Mouse (Mus musculus): ENCODE results near the gene Smad1. TPM values are rescaled to one million over a fixed set of nuclear protein-coding genes. Genes with fewer than 3 reads are reported as not detected.

Smad1 gene
- polyA plus RNA-seq, 1 experiment from 2014 or later, result 39.8 TPM

DNA sequence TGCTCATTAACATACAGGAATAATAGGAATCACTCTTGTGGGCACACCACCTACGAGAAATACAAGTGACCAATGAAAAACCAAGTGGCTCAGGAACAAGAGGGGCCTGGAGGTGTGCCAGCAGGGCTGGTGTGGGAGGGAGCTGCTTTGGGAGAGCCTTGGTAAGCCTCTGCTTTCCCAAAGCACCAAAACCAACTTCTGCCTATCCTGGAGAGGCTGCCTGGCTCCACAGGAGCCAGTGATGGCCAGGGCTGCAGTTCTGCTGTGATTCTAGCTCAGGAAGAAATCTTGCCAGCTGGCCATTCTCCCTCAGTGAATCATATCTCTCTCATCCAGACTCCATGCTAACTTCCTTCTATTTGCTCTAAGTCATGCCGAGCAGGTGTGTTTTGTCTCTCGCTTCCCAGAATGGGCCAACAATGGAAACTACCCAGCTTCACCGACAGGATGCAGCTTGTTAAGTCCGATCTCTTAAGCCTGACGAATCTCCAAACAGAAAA, 49.2 kb downstream of the Smad1 start:
- Histone ChIP-seq H3K4me1 (peaks cover 8% of the 10 kb centered on the region; the same call in 1 of the 2 replicates), H3K27ac (peak overlapping the region; percentile 68), H3K9ac (no peak overlapping the region), H3K36me3 (peaks cover 16% of the 10 kb centered on the region; the same call in 1 of the 2 replicates), H3K9me3 (no peaks in the 10 kb centered on the region), H3K27me3 (replicated peaks) (no peaks in the 10 kb centered on the region), H3K4me3 (replicated peaks) (no peak overlapping the region), H3K4me2 (peak overlapping the region; percentile 17; the same call in 1 of the 2 replicates)
- peak; percentile 81 for ATAC-seq (ENCODE audit: insufficient read depth, low FRiP score, low read depth)
- WGBS, result 28% methylated on average over 6 of the region's 6 CpGs

DNA sequence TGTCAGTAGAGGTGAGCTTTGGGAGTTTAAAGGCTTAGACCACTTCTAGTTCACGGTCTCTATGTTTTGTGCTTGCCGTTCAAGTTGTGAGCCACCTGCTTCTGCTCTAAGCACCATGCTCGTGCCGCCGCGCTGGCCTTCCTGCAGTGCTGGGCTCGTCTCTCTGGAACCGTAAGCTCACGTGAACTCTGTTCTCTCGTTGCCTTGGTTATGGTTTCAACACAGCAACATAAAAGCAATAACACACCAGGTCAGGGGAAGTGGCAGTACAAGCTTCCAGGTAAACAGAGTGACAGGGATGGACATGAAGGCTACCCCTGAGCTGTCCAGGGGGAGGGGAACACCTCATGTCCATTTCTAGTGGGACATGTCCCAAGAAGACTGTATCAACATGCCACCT, 52.9 kb downstream of the Smad1 start:
- no peak overlapping the region for H3K9ac ChIP-seq
- H3K27me3 ChIP-seq (replicated peaks), result no peaks in the 10 kb centered on the region
- 83% methylated on average over 10 of the region's 10 CpGs for WGBS
- no peak for ATAC-seq (ENCODE audit: insufficient read depth, low FRiP score, low read depth)
- H3K36me3 ChIP-seq, result peaks cover 23% of the 10 kb centered on the region
- H3K4me3 ChIP-seq (replicated peaks), result no peak overlapping the region
- peaks cover 8% of the 10 kb centered on the region; the same call in 1 of the 2 replicates for H3K4me1 ChIP-seq
- no peaks in the 10 kb centered on the region for H3K9me3 ChIP-seq
- H3K4me2 ChIP-seq, result no peak overlapping the region
- no peak overlapping the region for H3K27ac ChIP-seq

DNA sequence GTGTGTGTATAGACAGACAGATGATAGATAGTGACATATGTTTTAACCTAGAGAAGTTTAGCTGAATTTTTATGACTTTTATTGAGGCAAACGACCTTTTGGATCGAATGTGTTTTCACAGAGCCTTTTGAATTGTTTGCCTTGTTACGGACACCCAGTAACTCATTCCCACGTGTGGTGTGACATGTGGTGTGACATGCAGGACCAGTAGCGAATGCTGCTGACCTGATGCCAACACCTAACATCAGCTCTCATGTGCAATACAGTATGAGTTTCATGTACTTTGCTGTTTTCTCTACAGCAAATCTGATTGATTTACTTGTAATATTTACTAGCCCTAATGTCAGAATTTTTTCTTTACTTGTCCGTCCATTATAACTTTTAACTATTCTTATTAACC, 53.5 kb downstream of the Smad1 start:
- no peak overlapping the region for H3K9ac ChIP-seq
- H3K27me3 ChIP-seq (replicated peaks), result no peaks in the 10 kb centered on the region
- no peaks in the 10 kb centered on the region for H3K9me3 ChIP-seq
- H3K36me3 ChIP-seq, result peaks cover 26% of the 10 kb centered on the region
- WGBS, result 74% methylated on average over 6 of the region's 6 CpGs
- no peak for ATAC-seq (ENCODE audit: insufficient read depth, low FRiP score, low read depth)
- H3K4me2 ChIP-seq, result no peak overlapping the region
- no peak overlapping the region for H3K27ac ChIP-seq
- peaks cover 8% of the 10 kb centered on the region; the same call in 1 of the 2 replicates for H3K4me1 ChIP-seq
- no peak overlapping the region for H3K4me3 ChIP-seq (replicated peaks)

DNA sequence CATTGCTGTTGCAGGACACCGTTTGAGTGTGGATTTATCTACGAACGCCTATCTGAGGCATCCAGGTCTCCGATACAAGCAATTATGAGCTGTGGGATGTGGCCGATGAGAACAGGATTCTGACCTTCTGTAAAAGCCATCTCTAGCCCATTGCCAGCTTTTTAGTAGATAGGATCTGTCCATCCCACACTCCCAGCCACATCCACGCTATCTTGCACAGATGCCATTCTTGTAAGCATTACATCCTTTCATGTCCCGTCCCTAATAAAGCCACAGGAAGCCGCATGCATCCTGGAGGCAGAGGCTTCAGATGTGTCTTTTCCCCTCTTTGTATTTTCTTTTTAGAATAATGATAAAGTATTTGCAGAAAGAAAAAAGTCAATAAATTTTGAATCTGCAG, 58.1 kb downstream of the Smad1 start:
- H3K4me1 ChIP-seq, result peaks cover 3% of the 10 kb centered on the region; the same call in 1 of the 2 replicates
- no peak overlapping the region for H3K4me2 ChIP-seq
- no peak overlapping the region for H3K9ac ChIP-seq
- 89% methylated on average over 8 of the region's 8 CpGs for WGBS
- ATAC-seq (ENCODE audit: insufficient read depth, low FRiP score, low read depth), result no peak
- H3K27ac ChIP-seq, result no peak overlapping the region
- H3K4me3 ChIP-seq (replicated peaks), result no peak overlapping the region
- peaks cover 33% of the 10 kb centered on the region for H3K36me3 ChIP-seq
- no peaks in the 10 kb centered on the region for H3K9me3 ChIP-seq
- no peaks in the 10 kb centered on the region for H3K27me3 ChIP-seq (replicated peaks)

DNA sequence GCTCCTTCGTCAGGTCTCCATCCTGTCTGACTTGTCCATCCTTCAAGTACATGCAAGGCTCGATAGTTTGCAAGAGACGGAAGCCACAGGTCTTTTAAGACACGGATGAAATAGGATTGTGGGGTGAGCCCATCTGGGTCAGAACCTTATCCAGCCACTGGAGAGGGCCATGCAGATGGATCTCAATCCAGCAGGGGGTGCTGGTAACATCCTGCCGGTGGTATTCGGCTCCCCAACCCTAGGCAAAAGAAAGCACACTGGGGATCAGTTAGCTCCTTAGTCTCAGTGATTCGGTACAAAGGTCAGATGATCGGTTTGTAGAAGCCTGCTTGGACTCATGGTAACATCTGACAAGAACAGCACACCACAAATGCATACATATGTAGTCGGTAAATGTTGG, 59.8 kb downstream of the Smad1 start:
- no peak overlapping the region for H3K4me3 ChIP-seq (replicated peaks)
- WGBS, result 68% methylated on average over 9 of the region's 9 CpGs
- ATAC-seq (ENCODE audit: insufficient read depth, low FRiP score, low read depth), result no peak
- no peaks in the 10 kb centered on the region for H3K27me3 ChIP-seq (replicated peaks)
- H3K9ac ChIP-seq, result no peak overlapping the region
- peaks cover 33% of the 10 kb centered on the region for H3K36me3 ChIP-seq
- H3K4me1 ChIP-seq, result peaks cover 3% of the 10 kb centered on the region; the same call in 1 of the 2 replicates
- H3K27ac ChIP-seq, result no peak overlapping the region
- no peaks in the 10 kb centered on the region for H3K9me3 ChIP-seq
- no peak overlapping the region for H3K4me2 ChIP-seq

DNA sequence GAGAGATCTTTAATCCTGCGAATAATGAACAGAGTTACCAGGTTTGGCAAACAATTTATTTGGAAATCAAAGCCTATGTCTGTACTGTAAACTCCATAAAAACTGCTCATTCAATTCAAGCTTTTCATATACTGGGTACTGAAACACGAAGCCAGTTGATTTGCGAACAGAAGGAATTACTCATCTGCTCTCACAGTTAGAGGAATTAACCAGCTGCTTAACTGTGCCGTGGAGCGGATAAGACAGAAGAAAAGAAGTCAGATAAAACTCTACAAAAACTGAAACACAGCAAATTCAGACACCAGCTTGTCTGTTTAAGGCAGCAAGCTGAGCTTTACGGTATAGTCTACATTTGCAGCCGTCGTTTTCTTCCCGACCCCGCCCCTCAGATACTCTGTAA, 60.7 kb downstream of the Smad1 start:
- H3K4me3 ChIP-seq (replicated peaks), result no peak overlapping the region
- H3K4me1 ChIP-seq, result peaks cover 3% of the 10 kb centered on the region; the same call in 1 of the 2 replicates
- H3K27me3 ChIP-seq (replicated peaks), result no peaks in the 10 kb centered on the region
- peaks cover 31% of the 10 kb centered on the region for H3K36me3 ChIP-seq
- ATAC-seq (ENCODE audit: insufficient read depth, low FRiP score, low read depth), result no peak
- H3K4me2 ChIP-seq, result no peak overlapping the region
- 60% methylated on average over 10 of the region's 10 CpGs for WGBS
- H3K9me3 ChIP-seq, result no peaks in the 10 kb centered on the region
- H3K27ac ChIP-seq, result no peak overlapping the region
- no peak overlapping the region for H3K9ac ChIP-seq

DNA sequence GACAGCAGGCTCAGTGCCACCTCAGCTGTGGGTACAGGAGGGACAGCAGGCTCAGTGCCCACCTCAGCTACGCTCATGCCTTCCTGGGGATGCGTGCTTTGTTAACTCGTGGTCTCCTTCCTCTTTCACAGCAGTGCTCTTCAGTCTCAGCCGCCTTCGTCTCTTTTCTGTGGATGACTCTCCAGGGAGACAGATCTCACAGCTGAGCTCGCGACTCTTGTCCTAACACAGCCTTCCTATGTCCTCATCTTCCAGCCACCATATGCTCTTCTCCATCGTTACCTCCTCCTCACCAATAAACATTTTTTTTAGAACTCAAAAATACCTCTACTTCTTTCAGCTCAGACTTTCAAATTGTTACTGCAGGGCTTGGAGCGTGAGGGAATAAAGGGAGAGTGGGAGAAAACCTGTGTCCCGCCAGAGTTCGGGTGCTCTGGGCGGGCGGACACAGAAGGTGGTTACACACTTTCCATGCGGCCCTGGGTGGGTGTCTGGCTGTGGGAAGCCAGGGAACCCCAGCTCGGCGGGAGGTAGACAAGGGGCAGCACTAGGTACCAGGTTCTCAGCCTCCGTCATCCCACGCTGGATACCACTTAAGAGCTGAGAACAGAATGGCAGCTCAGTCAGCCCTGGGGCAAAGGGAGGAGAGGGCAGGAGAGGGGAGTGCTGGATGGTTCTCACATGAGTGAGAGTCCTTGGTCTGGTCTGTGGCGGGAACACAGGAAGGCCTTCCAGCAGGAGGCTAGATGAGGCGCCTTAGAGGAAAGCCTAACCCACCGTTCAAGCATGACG, 67.0 kb downstream of the Smad1 start:
- no peak for ATAC-seq (ENCODE audit: insufficient read depth, low FRiP score, low read depth)
- Histone ChIP-seq H3K4me3 (replicated peaks) (no peak overlapping the region), H3K9ac (no peak overlapping the region), H3K36me3 (peaks cover 3% of the 10 kb centered on the region; the same call in 1 of the 2 replicates), H3K9me3 (no peaks in the 10 kb centered on the region), H3K4me2 (no peak overlapping the region), H3K27ac (no peak overlapping the region), H3K27me3 (replicated peaks) (no peaks in the 10 kb centered on the region), H3K4me1 (no peaks in the 10 kb centered on the region)
- WGBS, result 92% methylated on average over 22 of the region's 22 CpGs

DNA sequence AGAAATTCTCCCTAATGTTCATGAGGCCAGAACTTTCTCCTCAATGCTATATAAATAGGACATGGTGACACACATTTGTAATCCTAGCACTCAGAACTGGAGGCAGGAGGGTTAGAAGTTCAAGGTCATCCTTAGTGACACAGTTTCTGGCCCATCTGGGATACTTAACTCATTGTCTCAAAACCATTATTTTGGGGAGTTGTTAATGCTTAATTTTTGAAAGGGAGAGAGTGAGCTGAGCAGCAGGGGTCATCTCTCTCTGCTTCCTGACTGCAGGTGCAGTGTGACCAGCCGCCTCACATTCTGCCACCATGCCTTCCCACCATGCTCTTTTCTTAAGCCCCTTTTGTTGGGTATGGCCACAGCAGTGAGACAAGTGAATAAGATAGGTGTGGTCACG, 67.7 kb downstream of the Smad1 start:
- ATAC-seq (ENCODE audit: insufficient read depth, low FRiP score, low read depth), result no peak
- Histone ChIP-seq H3K27ac (no peak overlapping the region), H3K9me3 (no peaks in the 10 kb centered on the region), H3K4me1 (no peaks in the 10 kb centered on the region), H3K4me2 (no peak overlapping the region), H3K27me3 (replicated peaks) (no peaks in the 10 kb centered on the region), H3K9ac (no peak overlapping the region), H3K4me3 (replicated peaks) (no peak overlapping the region), H3K36me3 (no peaks in the 10 kb centered on the region)
- WGBS, result 86% methylated on average over 2 of the region's 2 CpGs

DNA sequence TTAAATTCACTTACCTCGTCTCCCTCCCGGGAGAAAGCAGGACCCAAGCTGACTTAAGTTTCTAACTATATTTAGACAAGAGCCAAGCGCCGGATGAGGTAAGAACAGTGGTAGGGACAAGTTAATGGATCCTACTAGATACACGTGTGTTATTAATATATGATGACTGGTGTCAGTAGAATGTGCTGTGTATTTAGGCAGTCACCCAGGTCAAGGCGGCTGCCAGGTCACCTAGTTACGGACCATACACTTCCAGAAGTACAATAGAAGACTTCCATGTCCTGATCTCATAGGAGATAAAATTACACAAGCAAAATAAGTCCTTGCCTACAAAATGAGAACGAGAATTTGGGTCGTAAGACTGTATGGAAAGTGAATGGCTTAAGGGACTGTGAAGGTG, 68.3 kb downstream of the Smad1 start:
- H3K4me3 ChIP-seq (replicated peaks), result no peak overlapping the region
- no peaks in the 10 kb centered on the region for H3K4me1 ChIP-seq
- WGBS, result 54% methylated on average over 9 of the region's 9 CpGs
- H3K4me2 ChIP-seq, result no peak overlapping the region
- H3K27ac ChIP-seq, result no peak overlapping the region
- no peak for ATAC-seq (ENCODE audit: insufficient read depth, low FRiP score, low read depth)
- no peak overlapping the region for H3K9ac ChIP-seq
- no peaks in the 10 kb centered on the region for H3K36me3 ChIP-seq
- no peaks in the 10 kb centered on the region for H3K27me3 ChIP-seq (replicated peaks)
- no peaks in the 10 kb centered on the region for H3K9me3 ChIP-seq

DNA sequence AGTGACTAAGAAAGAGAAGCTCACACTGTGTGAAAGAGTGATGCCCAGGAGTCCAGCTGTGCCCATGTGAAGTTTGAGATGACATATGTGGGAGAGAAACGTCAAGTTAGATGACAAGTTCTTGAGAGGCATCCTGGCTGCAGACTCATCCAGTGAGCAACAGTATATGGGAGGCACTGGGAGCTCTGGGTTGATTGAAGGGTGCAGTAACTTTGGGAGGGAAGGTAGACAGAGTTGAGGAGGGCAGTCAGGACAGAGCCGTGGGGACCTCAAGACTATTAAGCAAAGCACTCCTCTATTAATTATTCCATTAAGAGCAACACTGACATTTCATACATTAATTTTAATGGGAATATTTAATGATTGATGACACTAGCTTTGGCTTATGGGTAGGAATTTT, 69.6 kb downstream of the Smad1 start:
- Histone ChIP-seq H3K36me3 (no peaks in the 10 kb centered on the region), H3K27ac (no peak overlapping the region), H3K4me2 (no peak overlapping the region), H3K4me1 (no peaks in the 10 kb centered on the region), H3K9me3 (no peaks in the 10 kb centered on the region), H3K27me3 (replicated peaks) (no peaks in the 10 kb centered on the region), H3K9ac (no peak overlapping the region), H3K4me3 (replicated peaks) (no peak overlapping the region)
- 78% methylated on average over 2 of the region's 2 CpGs for WGBS
- ATAC-seq (ENCODE audit: insufficient read depth, low FRiP score, low read depth), result no peak

DNA sequence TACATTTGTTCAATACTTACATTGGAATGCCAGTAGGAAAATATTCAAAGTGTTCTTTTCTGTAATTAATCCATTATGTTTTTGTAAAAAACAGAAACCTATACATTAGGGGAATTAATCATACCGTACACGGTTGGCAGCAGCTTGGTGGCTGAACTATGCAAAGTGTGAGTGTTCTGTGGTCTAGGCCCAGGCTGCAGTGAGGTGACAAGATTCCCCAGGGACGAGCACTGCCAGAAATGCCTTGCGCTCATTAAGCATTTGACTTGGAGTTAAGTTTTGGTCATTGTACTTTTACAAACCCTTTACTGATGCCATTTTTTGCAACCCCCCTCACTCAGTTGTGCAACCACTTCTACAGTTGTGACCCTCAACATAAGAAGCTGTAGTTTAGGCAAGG, 70.1 kb downstream of the Smad1 start:
- WGBS, result 82% methylated on average over 4 of the region's 4 CpGs
- ATAC-seq (ENCODE audit: insufficient read depth, low FRiP score, low read depth), result no peak
- no peak overlapping the region for H3K9ac ChIP-seq
- H3K4me1 ChIP-seq, result no peaks in the 10 kb centered on the region
- H3K4me3 ChIP-seq (replicated peaks), result no peak overlapping the region
- H3K4me2 ChIP-seq, result no peak overlapping the region
- H3K9me3 ChIP-seq, result no peaks in the 10 kb centered on the region
- H3K27ac ChIP-seq, result no peak overlapping the region
- H3K27me3 ChIP-seq (replicated peaks), result no peaks in the 10 kb centered on the region
- no peaks in the 10 kb centered on the region for H3K36me3 ChIP-seq

DNA sequence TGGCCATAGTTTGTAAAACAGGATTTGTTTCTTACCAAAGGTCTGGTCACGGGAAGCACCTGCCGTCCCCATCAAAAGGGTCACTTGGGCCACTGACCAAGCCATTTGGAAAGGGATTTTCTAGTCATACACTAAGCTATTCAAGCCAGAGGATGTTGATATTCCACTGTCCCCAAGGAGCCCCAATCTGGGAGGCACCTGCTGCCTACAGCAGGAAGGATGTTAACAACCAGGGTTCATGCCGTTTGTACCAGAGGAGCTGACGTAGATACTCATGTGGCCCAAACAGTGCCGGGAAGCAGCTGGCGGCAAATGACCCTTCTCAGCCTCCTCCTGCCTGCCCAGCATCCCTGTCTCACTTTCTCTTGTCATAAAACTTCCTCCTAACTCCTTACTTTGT, 73.8 kb downstream of the Smad1 start:
- H3K27ac ChIP-seq, result no peak overlapping the region
- H3K9me3 ChIP-seq, result no peaks in the 10 kb centered on the region
- WGBS, result 77% methylated on average over 6 of the region's 6 CpGs
- H3K4me3 ChIP-seq (replicated peaks), result no peak overlapping the region
- H3K4me2 ChIP-seq, result no peak overlapping the region
- no peaks in the 10 kb centered on the region for H3K27me3 ChIP-seq (replicated peaks)
- H3K9ac ChIP-seq, result no peak overlapping the region
- no peaks in the 10 kb centered on the region for H3K36me3 ChIP-seq
- H3K4me1 ChIP-seq, result no peaks in the 10 kb centered on the region
- no peak for ATAC-seq (ENCODE audit: insufficient read depth, low FRiP score, low read depth)

Measured in stomach, embryonic 15.5 days (tissue).